Mouse (Mus musculus) neural tube, embryonic 13.5 days (tissue): ENCODE results near the gene Rhbdf2. TPM values are rescaled to one million over a fixed set of nuclear protein-coding genes. Genes with fewer than 3 reads are reported as not detected.

Experiments used
- ATAC-seq: fragments of 200-750 bp; cut with Nextera tagmentation; 2 replicates; pipeline ENCODE4 v1.8.0; 2017; ENCODE audit warnings: low read depth, mild to moderate bottlenecking, moderate TSS enrichment, moderate library complexity
- H3K27ac ChIP-seq: fragments of 300-500 bp; sonication (generic); replicated peaks from 2 replicates; pipeline ENCODE4 v1.5.1; 2015; ENCODE audit warnings: moderate library complexity, mild to moderate bottlenecking, inconsistent platforms
- H3K27me3 ChIP-seq: fragments of 300-500 bp; sonication (generic); 2 replicates; pipeline ENCODE4 v1.6.1; 2015; ENCODE audit warnings: mild to moderate bottlenecking, inconsistent platforms
- H3K36me3 ChIP-seq: fragments of 300-500 bp; sonication (generic); 2 replicates; pipeline ENCODE4 v1.6.1; 2015; ENCODE audit warnings: mild to moderate bottlenecking, inconsistent platforms
- H3K4me1 ChIP-seq: fragments of 300-500 bp; sonication (generic); replicated peaks from 2 replicates; pipeline ENCODE4 v1.6.1; 2015; ENCODE audit warnings: inconsistent platforms
- H3K4me2 ChIP-seq: fragments of 300-500 bp; sonication (generic); 2 replicates; pipeline ENCODE4 v1.6.1; 2015; ENCODE audit warnings: inconsistent platforms, mild to moderate bottlenecking, moderate library complexity
- H3K4me3 ChIP-seq: fragments of 300-500 bp; sonication (generic); 2 replicates; pipeline ENCODE4 v1.5.1; 2015; ENCODE audit warnings: mild to moderate bottlenecking, inconsistent platforms
- H3K9ac ChIP-seq: fragments of 300-500 bp; sonication (generic); 2 replicates; pipeline ENCODE4 v1.6.1; 2015; ENCODE audit warnings: moderate library complexity, mild to moderate bottlenecking, inconsistent platforms
- H3K9me3 ChIP-seq: fragments of 300-500 bp; sonication (generic); 2 replicates; pipeline ENCODE4 v1.6.1; 2016; ENCODE audit warnings: inconsistent platforms
- WGBS: fragments of 180-500 bp; shearing (Covaris S2); methylation state at CpG from one replicate; pipeline ENCODE4 v1.1.7; 2015; 5-methylcytosine and 5-hydroxymethylcytosine counted together
- polyA plus RNA-seq: library from polyadenylated mRNA; unstranded; fragments of >200 nt; fragmentation: Nextera tagmentation; extraction: Ambion mirVana; gene quantifications from 2 replicates; pipeline ENCODE4 v1.2.1, GENCODE M21; 2015

Rhbdf2 gene
- polyA plus RNA-seq, 1 experiment from 2014 or later = 3.7 TPM

DNA sequence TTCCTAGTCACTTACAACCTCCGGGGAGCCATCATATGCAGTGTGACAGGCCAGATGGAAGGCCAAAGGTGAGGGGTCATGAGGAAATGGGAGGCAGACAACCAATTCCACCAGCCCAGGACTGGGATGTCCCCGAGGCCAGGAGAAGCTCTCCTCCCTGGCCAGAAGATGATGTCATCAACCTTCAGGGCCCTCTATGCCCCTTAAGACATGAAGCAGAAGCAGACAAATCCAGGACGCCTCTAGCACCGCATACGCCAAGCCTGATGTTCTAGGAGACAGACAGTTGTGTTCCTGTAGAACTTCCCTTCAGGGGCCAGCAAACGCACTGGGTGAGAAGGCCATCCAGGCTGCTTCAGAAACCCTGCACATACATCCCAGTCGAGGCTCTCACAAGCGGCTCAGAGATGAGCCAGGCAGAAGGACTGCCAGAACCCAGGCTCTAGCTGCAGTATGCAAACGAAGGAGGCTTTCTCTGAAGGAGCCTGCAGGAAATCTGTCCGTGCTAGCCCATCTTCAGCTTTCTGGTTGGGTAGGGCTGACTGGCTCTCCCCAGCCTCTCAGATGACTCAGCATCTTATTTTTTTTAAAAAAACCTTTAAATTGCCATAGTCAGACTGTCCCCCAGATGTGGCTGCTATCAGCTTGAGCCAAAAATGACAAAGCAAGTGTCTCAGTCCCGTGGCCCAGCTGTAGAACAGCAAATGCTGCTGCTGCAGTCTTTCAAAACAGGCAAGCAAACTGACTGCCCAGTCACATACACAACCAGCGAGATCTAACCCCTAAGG is 53.9 kb downstream of the Rhbdf2 start:
- ATAC-seq = peak; percentile 46; the same call in 1 of the 2 replicates
- no peaks in the 10 kb centered on the region for H3K9me3 ChIP-seq
- H3K36me3 ChIP-seq = no peaks in the 10 kb centered on the region
- H3K27ac ChIP-seq = peak overlapping the region; percentile 18; the same call in 1 of the 2 replicates
- H3K27me3 ChIP-seq = no peaks in the 10 kb centered on the region
- H3K9ac ChIP-seq = peak overlapping the region; percentile 31; the same call in 1 of the 2 replicates
- H3K4me2 ChIP-seq = no peak overlapping the region
- 62% methylated on average over 12 of the region's 12 CpGs for WGBS
- peaks cover 86% of the 10 kb centered on the region for H3K4me1 ChIP-seq
- no peak overlapping the region for H3K4me3 ChIP-seq

DNA sequence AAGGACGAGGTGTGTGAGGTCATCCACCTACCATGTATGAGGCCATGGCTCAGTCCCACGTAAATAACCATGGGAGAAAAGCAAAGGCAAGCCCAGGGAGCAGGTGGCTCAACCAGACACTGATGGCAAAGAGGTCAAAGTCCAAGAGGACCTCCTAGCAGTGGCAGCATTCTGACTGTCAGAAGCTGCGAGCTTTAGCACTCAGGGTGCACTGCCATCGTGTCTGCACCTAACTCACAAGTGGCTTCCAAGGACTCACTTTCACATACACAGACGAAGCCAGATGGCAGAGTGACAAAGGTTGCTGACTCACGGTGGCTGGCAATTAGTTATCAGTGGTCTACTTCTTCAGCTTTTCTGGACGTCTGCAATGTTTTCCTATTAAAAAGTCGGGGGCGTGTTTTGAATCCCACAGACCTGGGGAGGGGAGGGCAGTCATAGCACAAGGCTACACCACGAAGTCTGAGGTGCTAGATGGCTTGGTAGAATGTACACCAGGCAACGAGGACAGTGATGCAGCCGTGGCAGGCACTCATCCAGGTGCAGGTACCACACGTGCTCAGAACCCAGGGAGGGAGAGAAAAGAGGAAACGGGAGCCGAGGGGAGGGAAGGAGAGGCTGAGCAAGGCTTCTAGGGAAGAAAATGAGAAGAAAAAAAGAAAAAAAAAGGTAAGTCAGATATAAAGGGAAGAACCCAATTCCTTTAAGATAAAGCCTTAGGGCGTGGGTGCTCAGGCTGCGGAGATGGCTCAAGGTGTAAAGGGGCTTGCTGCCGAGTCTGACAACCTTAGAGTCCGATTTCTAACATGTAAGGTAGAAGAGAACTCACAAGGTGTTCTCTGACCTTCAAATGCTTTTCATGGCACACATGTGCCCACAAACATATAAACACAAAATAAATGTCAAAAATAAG is 54.8 kb downstream of the Rhbdf2 start:
- no peak overlapping the region for H3K4me3 ChIP-seq
- H3K9ac ChIP-seq = no peak overlapping the region
- H3K4me1 ChIP-seq = peaks cover 85% of the 10 kb centered on the region
- ATAC-seq = no peak
- no peaks in the 10 kb centered on the region for H3K36me3 ChIP-seq
- H3K27ac ChIP-seq = no peak overlapping the region
- no peaks in the 10 kb centered on the region for H3K27me3 ChIP-seq
- H3K4me2 ChIP-seq = no peak overlapping the region
- no peaks in the 10 kb centered on the region for H3K9me3 ChIP-seq
- WGBS = 82% methylated on average over 19 of the region's 19 CpGs

DNA sequence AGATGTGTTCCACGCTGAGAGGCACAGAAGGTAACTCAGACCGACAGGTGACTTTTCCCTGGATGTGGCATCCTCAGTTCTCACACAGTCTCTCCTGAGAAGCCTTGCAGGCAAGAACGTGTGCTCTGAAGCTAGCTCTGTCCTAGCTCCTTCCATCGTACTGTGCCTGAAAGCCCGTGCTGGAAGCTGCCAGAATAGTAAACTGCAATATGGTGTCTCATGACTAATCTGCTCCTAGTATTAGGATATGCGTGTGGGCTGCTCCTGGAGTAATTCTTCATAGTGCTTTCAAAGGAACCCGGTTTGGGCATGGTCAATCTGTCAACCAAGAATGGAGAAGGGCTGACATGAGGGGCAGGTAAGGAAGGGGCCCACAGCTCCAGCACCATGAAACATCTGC is 56.0 kb downstream of the Rhbdf2 start:
- H3K9me3 ChIP-seq = no peaks in the 10 kb centered on the region
- H3K27ac ChIP-seq = no peak overlapping the region; the same call in 1 of the 2 replicates
- ATAC-seq = no peak
- H3K4me2 ChIP-seq = no peak overlapping the region
- WGBS = 91% methylated on average over 7 of the region's 7 CpGs
- no peak overlapping the region for H3K4me3 ChIP-seq
- no peaks in the 10 kb centered on the region for H3K36me3 ChIP-seq
- H3K27me3 ChIP-seq = no peaks in the 10 kb centered on the region
- peaks cover 78% of the 10 kb centered on the region for H3K4me1 ChIP-seq
- no peak overlapping the region for H3K9ac ChIP-seq

DNA sequence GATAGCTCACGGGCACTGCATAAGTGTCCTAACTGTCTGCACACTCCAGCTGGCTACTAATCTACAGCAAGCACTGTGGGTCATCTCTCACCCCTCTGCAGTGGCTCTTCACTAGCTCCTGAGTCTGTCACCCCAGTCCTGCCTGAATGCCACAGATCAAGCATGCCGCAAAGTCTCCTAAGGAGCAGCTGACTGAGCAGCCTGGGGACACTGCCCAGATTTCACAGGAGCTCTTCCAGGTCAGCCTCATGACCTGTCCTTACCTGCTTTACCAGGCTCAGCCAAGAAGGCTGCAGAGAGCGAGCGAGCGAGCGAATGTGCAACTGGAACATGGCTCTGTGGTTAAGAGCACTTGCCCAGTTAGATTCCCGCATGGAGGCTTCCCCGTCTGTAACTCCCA is 59.3 kb downstream of the Rhbdf2 start:
- Histone ChIP-seq H3K9me3 (no peaks in the 10 kb centered on the region), H3K4me3 (no peak overlapping the region), H3K4me2 (no peak overlapping the region), H3K27me3 (no peaks in the 10 kb centered on the region), H3K36me3 (no peaks in the 10 kb centered on the region), H3K4me1 (peaks cover 49% of the 10 kb centered on the region), H3K27ac (no peak overlapping the region), H3K9ac (no peak overlapping the region)
- ATAC-seq = no peak
- 73% methylated on average over 8 of the region's 8 CpGs for WGBS

GRCm38 (mm10) chr11:116565283-116566041 is 61.4 kb downstream of the Rhbdf2 start:
- ATAC-seq = no peak
- H3K4me3 ChIP-seq = no peak overlapping the region
- no peaks in the 10 kb centered on the region for H3K9me3 ChIP-seq
- H3K36me3 ChIP-seq = no peaks in the 10 kb centered on the region
- H3K4me1 ChIP-seq = peaks cover 28% of the 10 kb centered on the region
- 63% methylated on average over 7 of the region's 7 CpGs for WGBS
- no peak overlapping the region for H3K27ac ChIP-seq
- no peaks in the 10 kb centered on the region for H3K27me3 ChIP-seq
- H3K9ac ChIP-seq = no peak overlapping the region
- no peak overlapping the region for H3K4me2 ChIP-seq

DNA sequence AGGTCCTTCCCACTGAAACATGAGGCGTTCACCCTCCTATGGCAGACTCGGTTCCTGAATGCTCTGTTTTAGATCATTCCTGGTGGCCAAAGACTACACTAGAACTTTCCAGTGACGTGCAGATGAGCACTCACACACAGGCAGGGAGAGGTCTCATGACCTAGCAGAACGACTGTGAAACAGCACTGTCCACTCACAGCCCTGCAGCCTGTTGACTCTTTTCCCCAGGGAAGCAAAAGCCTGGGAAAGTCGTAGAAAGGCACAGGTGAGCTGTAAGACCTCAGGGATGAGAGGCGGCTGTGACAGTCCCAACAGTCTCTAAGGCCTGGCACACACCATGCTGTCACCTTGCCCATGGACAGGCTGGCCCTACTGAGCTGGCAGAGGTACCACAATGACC is 70.5 kb downstream of the Rhbdf2 start:
- H3K4me2 ChIP-seq = no peak overlapping the region
- 68% methylated on average over 6 of the region's 6 CpGs for WGBS
- H3K9me3 ChIP-seq = no peaks in the 10 kb centered on the region
- no peaks in the 10 kb centered on the region for H3K36me3 ChIP-seq
- 0 out of 2 replicates have a peak overlapping the region, but pooled peaks have one; percentile 13 for H3K27ac ChIP-seq
- no peak overlapping the region for H3K9ac ChIP-seq
- no peaks in the 10 kb centered on the region for H3K27me3 ChIP-seq
- ATAC-seq = no peak
- H3K4me3 ChIP-seq = no peak overlapping the region
- H3K4me1 ChIP-seq = peaks cover 69% of the 10 kb centered on the region

DNA sequence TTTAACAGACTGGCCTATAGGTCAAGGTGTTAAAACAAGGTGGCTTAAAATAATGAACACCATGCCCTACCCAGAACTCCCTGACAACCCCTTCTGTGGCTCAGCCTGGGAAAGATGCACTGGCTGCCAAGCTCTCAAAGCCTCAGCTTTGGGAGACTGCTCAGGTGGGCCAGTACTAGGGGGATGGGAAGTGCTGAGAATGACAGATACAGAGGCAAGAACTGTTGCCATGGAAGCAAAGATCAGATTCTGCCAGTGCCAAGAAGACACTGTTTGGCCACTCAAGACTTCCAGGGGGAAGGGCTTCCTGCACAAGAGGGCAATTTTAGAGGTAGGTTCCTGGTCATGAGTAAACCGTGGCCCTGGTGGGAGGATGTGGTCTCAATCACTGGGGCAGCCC is 71.2 kb downstream of the Rhbdf2 start:
- 70% methylated on average over 1 of the region's 1 CpGs for WGBS
- Histone ChIP-seq H3K27ac (no peak overlapping the region), H3K9ac (0 out of 2 replicates have a peak overlapping the region, but pooled peaks have one; percentile 12), H3K27me3 (no peaks in the 10 kb centered on the region), H3K9me3 (no peaks in the 10 kb centered on the region), H3K4me1 (peaks cover 76% of the 10 kb centered on the region), H3K4me3 (no peak overlapping the region), H3K4me2 (no peak overlapping the region), H3K36me3 (no peaks in the 10 kb centered on the region)
- ATAC-seq = no peak

DNA sequence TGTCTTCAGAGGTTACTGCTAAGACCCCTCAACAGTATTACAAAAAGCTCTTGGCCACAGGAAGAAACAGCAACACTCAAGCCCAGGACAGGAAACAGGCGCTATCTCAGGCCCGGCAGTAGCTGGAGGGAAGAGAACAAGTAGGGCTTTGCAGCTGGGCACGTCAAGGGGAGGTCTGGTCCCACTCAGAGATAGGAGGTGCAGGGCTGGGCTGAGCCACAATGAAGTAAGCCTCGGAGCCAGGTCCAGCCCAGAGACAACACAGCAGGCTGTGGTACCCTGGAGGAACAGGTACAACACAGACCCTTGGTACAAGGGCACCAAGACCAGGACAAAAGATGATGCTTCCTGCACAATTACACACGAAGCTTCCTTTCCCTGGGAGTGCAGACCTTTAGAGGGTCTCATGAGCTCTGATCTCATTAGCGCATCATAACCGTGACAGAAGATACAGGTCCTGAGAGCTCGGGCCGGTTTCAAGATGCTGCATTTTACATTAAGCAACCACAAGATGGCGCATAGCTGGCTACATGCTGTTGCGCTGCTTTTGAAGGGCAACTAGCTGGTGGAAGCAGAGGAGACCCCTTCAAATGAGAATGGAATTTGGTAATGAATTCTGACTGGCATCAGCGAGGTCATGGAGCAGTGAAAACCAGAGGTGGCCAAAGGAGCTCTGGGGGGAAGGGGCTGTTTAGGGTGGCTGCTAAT is 72.5 kb downstream of the Rhbdf2 start:
- Histone ChIP-seq H3K36me3 (no peaks in the 10 kb centered on the region), H3K27me3 (no peaks in the 10 kb centered on the region), H3K4me3 (no peak overlapping the region), H3K4me2 (no peak overlapping the region), H3K9ac (no peak overlapping the region), H3K4me1 (peaks cover 82% of the 10 kb centered on the region), H3K9me3 (no peaks in the 10 kb centered on the region), H3K27ac (no peak overlapping the region)
- WGBS = 47% methylated on average over 12 of the region's 12 CpGs
- no peak for ATAC-seq

- Histone ChIP-seq H3K36me3 (peaks cover 15% of the 10 kb centered on the region; the same call in 1 of the 2 replicates), H3K27ac (no peak overlapping the region), H3K9me3 (no peaks in the 10 kb centered on the region), H3K27me3 (no peaks in the 10 kb centered on the region), H3K4me2 (no peak overlapping the region), H3K9ac (no peak overlapping the region), H3K4me1 (peaks cover 70% of the 10 kb centered on the region), H3K4me3 (no peak overlapping the region)
- no peak for ATAC-seq
- 55% methylated on average over 1 of the region's 1 CpGs for WGBS
Measured at GRCm38 (mm10) chr11:116552194-116552593, 74.6 kb downstream of the Rhbdf2 start.

DNA sequence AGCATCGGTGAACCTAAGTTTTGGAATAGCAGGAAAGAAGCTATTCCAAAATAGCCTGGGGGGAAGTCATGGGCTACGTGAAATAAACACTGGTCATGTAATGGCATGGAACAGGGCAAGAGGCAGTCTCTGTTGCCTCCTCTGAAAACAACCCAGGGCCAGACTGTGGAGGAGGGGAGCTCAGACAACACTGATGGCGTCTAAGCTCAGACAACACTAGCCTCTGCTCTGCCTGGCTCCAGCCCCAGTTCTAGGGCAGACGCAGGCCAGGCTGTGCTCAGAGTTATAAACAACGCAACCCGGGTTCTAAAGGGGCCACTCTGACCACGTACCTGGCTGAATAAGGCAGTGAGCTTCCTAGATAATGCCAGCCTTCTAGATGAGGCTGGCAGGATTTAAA is 76.1 kb downstream of the Rhbdf2 start:
- Histone ChIP-seq H3K4me3 (no peak overlapping the region), H3K27ac (no peak overlapping the region), H3K4me1 (peaks cover 58% of the 10 kb centered on the region), H3K4me2 (no peak overlapping the region), H3K9me3 (no peaks in the 10 kb centered on the region), H3K27me3 (no peaks in the 10 kb centered on the region), H3K36me3 (peaks cover 26% of the 10 kb centered on the region), H3K9ac (no peak overlapping the region)
- 74% methylated on average over 7 of the region's 7 CpGs for WGBS
- no peak for ATAC-seq

DNA sequence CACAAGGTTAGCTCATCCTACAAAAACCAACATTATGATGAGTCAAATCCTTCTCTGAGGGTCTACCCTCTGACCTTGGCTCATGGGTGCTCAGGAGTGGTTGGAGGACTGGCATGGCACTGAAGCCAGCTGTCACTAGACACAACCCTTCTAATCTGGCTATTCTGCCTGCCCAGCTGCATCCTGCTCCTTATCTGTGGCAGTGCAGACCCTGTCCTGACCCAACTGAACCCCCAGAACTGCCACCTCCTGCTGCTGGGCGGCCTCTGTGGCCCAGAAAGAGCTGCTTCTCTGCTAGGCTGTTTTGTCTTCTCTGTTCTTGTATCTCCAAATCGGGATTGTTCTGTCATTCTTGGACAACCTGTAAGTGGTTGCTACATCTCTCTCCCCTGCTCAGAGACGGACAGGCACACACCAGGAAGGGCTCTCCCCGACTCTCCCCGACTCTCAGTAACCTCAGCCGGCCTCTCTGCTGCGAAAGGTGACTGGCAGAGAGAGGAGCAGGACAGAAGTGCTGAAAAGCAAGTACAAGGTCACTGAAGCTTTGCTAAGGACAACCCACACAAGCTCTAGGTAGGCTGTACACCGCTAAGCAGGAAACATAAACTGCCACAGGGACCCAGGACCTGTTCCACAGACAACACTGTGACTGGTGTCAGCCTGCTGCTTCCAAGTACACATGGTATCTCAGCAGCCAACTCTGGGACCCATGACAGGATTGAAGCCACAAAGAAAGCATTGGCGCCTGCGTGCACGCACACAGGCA is 77.4 kb downstream of the Rhbdf2 start:
- no peak overlapping the region for H3K4me3 ChIP-seq
- no peak for ATAC-seq
- H3K4me1 ChIP-seq = peaks cover 47% of the 10 kb centered on the region
- no peak overlapping the region for H3K27ac ChIP-seq
- no peaks in the 10 kb centered on the region for H3K27me3 ChIP-seq
- H3K9ac ChIP-seq = no peak overlapping the region
- H3K36me3 ChIP-seq = peaks cover 39% of the 10 kb centered on the region
- H3K4me2 ChIP-seq = no peak overlapping the region
- H3K9me3 ChIP-seq = no peaks in the 10 kb centered on the region
- 91% methylated on average over 11 of the region's 11 CpGs for WGBS
